Mouse (Mus musculus) layer of hippocampus, postnatal 36 days (tissue): ENCODE measurements at regions not wholly inside any gene's neighbourhood (a gene's known extent, or its start where the extent isn't known, plus 50 kb on each side); places are given as distances from the start of the nearest gene placed in this dataset.

ENCODE experiments used
- DNase-seq, 2 experiments: peaks; one replicate each; pipeline ENCODE4 v3.0.0; 2022

DNA sequence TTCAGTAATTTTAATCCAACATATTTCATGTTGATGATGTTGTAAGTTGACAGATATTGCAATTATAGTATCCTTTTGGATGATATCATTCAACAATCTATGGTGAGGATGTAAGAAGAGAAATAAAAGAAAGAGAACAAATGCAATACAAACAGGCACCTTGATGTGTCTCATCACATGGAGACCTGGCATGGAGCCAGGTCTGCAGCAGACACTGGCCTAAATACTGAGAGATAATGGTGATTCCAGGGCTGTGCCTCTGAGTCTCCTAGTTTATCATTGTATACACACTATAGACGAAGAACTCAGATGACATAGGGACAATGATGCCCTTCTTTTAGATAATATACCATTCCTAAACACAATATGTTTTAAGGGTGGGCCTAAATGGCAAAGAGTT, 1068.5 kb upstream of the Klhl29 start:
- DNase-seq = no peak

DNA sequence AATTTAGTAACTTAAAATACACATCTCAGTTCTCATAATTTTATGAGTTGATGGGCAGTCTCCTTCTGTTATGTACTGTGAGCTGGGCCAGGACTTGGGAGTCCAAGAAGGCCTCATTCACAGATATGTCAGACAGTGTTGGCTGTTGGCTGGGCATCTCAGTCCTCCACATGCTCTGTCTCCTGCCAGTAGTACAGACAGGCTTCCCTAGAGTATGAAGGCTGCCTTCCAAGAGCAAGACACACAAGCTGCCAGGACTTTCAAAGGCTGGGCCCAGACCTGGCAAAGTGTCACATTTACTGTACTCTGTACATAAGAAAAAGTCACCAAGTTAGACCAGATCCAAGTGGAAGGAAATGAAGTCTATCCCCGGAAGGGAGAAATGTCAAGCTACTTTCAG, 1042.3 kb upstream of the Klhl29 start:
- no peak for DNase-seq

DNA sequence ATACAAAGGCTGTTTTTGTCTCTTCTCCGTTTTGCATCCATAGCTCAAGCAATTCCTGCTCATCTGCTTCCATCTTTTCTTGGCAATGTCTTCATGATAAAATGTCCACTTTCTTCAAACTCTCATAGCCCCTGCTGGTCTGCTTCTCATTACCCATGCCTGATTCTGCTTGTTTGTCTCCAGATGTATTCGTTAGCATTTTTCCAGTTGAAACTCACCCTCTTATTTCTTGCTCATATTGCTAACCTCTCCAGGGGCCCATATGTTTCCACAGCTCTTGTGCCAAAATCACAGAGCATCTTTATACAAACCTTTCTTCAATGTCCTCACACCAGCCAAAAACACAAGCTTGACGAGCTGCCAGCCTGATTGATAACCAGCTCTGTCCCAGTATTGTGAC, 1025.1 kb upstream of the Klhl29 start:
- DNase-seq = peak in 1 of 2 experiments; percentile 1

GRCm38 (mm10) chr12:6381833-6382232, 1006.4 kb upstream of the Klhl29 start:
- no peak for DNase-seq

- DNase-seq = no peak
Measured at GRCm38 (mm10) chr12:6367611-6368010, 992.1 kb upstream of the Klhl29 start.
